Mouse (Mus musculus) liver, embryonic 13.5 days (tissue): ENCODE measurements at regions not wholly inside any gene's neighbourhood (a gene's known extent, or its start where the extent isn't known, plus 50 kb on each side); places are given as distances from the start of the nearest gene placed in this dataset.

Experiments used
- ATAC-seq: fragments of 200-750 bp; cut with Nextera tagmentation; 2 replicates; pipeline ENCODE4 v1.8.0; 2017; ENCODE audit warnings: low read depth, mild to moderate bottlenecking, moderate number of reproducible peaks, moderate library complexity
- DNase-seq: peaks from one replicate; pipeline ENCODE4 v3.0.0; 2022
- H3K27ac ChIP-seq: fragments of 300-500 bp; sonication (generic); 2 replicates; pipeline ENCODE4 v1.5.1; 2015; ENCODE audit warnings: moderate library complexity, mild to moderate bottlenecking, inconsistent platforms
- H3K27me3 ChIP-seq: fragments of 300-500 bp; sonication (generic); 2 replicates; pipeline ENCODE4 v1.6.1; 2015; ENCODE audit warnings: mild to moderate bottlenecking, inconsistent platforms
- H3K36me3 ChIP-seq: fragments of 300-500 bp; sonication (generic); 2 replicates; pipeline ENCODE4 v1.6.1; 2015; ENCODE audit warnings: mild to moderate bottlenecking, inconsistent platforms
- H3K4me1 ChIP-seq: fragments of 300-500 bp; sonication (generic); replicated peaks from 2 replicates; pipeline ENCODE4 v1.6.1; 2015; ENCODE audit warnings: inconsistent platforms
- H3K4me2 ChIP-seq: fragments of 300-500 bp; sonication (generic); 2 replicates; pipeline ENCODE4 v1.6.1; 2015; ENCODE audit warnings: inconsistent platforms, mild to moderate bottlenecking, moderate library complexity
- H3K4me3 ChIP-seq: fragments of 300-500 bp; sonication (generic); replicated peaks from 2 replicates; pipeline ENCODE4 v1.5.1; 2015; ENCODE audit warnings: mild to moderate bottlenecking, inconsistent platforms
- H3K9ac ChIP-seq: fragments of 300-500 bp; sonication (generic); 2 replicates; pipeline ENCODE4 v1.6.1; 2015; ENCODE audit warnings: mild to moderate bottlenecking, inconsistent platforms
- H3K9me3 ChIP-seq: fragments of 300-500 bp; sonication (generic); replicated peaks from 2 replicates; pipeline ENCODE4 v1.6.1; 2016; ENCODE audit warnings: inconsistent platforms
- WGBS: fragments of 180-500 bp; shearing (Covaris S2); methylation state at CpG from one replicate; pipeline ENCODE4 v1.1.7; 2015; ENCODE audit not compliant: insufficient replicate concordance; 5-methylcytosine and 5-hydroxymethylcytosine counted together

DNA sequence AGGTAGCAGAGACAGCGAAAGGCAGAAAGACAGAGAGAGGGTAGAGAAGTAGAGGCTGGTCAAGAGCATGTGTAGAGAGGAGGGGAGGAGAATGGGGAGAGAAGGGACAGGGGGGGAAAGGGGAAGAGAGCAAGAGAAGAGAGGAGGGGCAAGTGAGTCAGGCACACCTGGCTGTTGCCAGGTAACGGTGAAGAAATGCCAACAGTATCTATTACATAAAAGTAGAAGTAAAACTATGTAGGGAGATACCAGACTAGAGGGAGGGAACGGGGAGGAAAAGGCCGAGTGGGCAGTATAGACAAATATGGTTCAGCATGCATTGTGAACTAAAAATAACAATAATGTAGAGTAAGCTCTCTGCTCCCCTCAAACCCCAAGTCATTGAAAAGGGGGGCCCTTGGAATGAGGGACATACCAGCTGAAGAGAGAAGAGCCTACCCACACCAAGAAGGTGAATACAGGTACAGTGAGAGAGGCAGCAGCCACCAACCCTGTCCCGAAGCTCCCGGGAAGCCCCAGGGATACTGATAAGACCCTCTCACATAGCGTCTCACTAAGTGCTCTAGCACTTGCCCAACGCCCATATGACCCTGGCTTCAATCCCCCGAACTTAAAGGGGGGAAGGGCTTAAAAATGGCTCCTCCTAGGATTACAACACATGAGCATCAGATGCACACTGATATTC, 56.0 kb upstream of the Hs6st1 start:
- Histone ChIP-seq H3K27me3 (no peaks in the 10 kb centered on the region), H3K4me1 (no peaks in the 10 kb centered on the region; the same call in 1 of the 2 replicates), H3K9me3 (no peaks in the 10 kb centered on the region), H3K4me3 (no peak overlapping the region), H3K9ac (no peak overlapping the region), H3K4me2 (no peak overlapping the region), H3K27ac (no peak overlapping the region), H3K36me3 (no peaks in the 10 kb centered on the region)
- WGBS = 54% methylated on average over 9 of the region's 9 CpGs
- ATAC-seq (no peak), DNase-seq (no peak)

GRCm38 (mm10) chr1:36013823-36014341, 54.3 kb upstream of the Hs6st1 start:
- no peaks in the 10 kb centered on the region for H3K36me3 ChIP-seq
- no peak overlapping the region for H3K4me3 ChIP-seq
- no peak overlapping the region for H3K9ac ChIP-seq
- no peak overlapping the region for H3K27ac ChIP-seq
- no peak overlapping the region for H3K4me2 ChIP-seq
- ATAC-seq = no peak
- H3K27me3 ChIP-seq = no peaks in the 10 kb centered on the region
- H3K9me3 ChIP-seq = no peaks in the 10 kb centered on the region
- no peaks in the 10 kb centered on the region; the same call in 1 of the 2 replicates for H3K4me1 ChIP-seq
- 47% methylated on average over 11 of the region's 11 CpGs for WGBS
- DNase-seq = no peak

- Histone ChIP-seq H3K4me2 (no peak overlapping the region), H3K27me3 (no peaks in the 10 kb centered on the region), H3K36me3 (no peaks in the 10 kb centered on the region), H3K9ac (no peak overlapping the region), H3K4me1 (no peaks in the 10 kb centered on the region; the same call in 1 of the 2 replicates), H3K27ac (no peak overlapping the region), H3K4me3 (no peak overlapping the region), H3K9me3 (no peaks in the 10 kb centered on the region)
- ATAC-seq = no peak
- DNase-seq = no peak
- WGBS = 62% methylated on average over 7 of the region's 7 CpGs
Measured at GRCm38 (mm10) chr1:36014372-36014771, 53.8 kb upstream of the Hs6st1 start.

GRCm38 (mm10) chr1:36015210-36015609, 53.0 kb upstream of the Hs6st1 start:
- no peak for ATAC-seq
- Histone ChIP-seq H3K9ac (no peak overlapping the region), H3K9me3 (no peaks in the 10 kb centered on the region), H3K27me3 (no peaks in the 10 kb centered on the region), H3K36me3 (no peaks in the 10 kb centered on the region), H3K4me2 (no peak overlapping the region), H3K4me3 (no peak overlapping the region), H3K27ac (no peak overlapping the region), H3K4me1 (no peaks in the 10 kb centered on the region; the same call in 1 of the 2 replicates)
- no peak for DNase-seq
- 64% methylated on average over 5 of the region's 5 CpGs for WGBS

GRCm38 (mm10) chr1:36016566-36016965, 51.6 kb upstream of the Hs6st1 start:
- Histone ChIP-seq H3K4me2 (no peak overlapping the region), H3K9ac (no peak overlapping the region), H3K27ac (no peak overlapping the region), H3K27me3 (no peaks in the 10 kb centered on the region), H3K9me3 (no peaks in the 10 kb centered on the region), H3K4me1 (no peaks in the 10 kb centered on the region; the same call in 1 of the 2 replicates), H3K4me3 (no peak overlapping the region), H3K36me3 (no peaks in the 10 kb centered on the region)
- 68% methylated on average over 4 of the region's 4 CpGs for WGBS
- no peak for DNase-seq
- ATAC-seq = no peak

DNA sequence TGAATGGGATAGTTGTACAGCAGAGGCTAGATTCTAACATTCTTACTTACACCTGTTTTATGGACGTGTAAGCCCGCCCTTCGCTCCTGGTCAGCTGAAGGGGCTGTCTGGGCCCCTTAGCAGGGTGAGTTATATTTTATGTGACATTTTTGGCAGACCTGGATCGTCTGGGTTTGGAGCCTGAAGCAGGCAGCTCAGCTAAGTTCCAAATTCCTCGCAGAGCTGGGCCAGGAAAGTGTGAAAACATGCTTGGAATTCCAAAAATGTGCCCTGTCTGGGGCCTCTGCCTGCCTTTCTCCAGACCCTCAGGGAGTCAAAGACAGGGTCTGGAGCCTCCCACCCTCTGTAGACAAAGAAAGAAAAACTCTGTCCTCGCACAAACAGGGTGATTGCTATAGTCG, 51.1 kb upstream of the Hs6st1 start:
- H3K27ac ChIP-seq = no peak overlapping the region
- H3K4me1 ChIP-seq = no peaks in the 10 kb centered on the region; the same call in 1 of the 2 replicates
- H3K4me3 ChIP-seq = no peak overlapping the region
- 37% methylated on average over 7 of the region's 7 CpGs for WGBS
- ATAC-seq (no peak), DNase-seq (no peak)
- H3K9me3 ChIP-seq = no peaks in the 10 kb centered on the region
- no peaks in the 10 kb centered on the region for H3K36me3 ChIP-seq
- H3K4me2 ChIP-seq = no peak overlapping the region
- no peak overlapping the region for H3K9ac ChIP-seq
- no peaks in the 10 kb centered on the region for H3K27me3 ChIP-seq

- no peak overlapping the region for H3K4me2 ChIP-seq
- no peak overlapping the region for H3K4me3 ChIP-seq
- 51% methylated on average over 3 of the region's 3 CpGs for WGBS
- DNase-seq (no peak), ATAC-seq (no peak)
- no peak overlapping the region for H3K27ac ChIP-seq
- no peak overlapping the region for H3K9ac ChIP-seq
- no peaks in the 10 kb centered on the region; the same call in 1 of the 2 replicates for H3K4me1 ChIP-seq
- no peaks in the 10 kb centered on the region for H3K9me3 ChIP-seq
- H3K36me3 ChIP-seq = no peaks in the 10 kb centered on the region
- H3K27me3 ChIP-seq = no peaks in the 10 kb centered on the region
Measured at GRCm38 (mm10) chr1:36017656-36018055, 50.5 kb upstream of the Hs6st1 start.
